Mouse (Mus musculus) heart, adult 2 months (tissue): ENCODE data around the gene Setd2.

Experiments used
- CTCF ChIP-seq: fragments of 200-600 bp; IDR thresholded peaks from 2 replicates; pipeline ENCODE4 v1.8.1; 2022; ENCODE audit warnings: antibody characterized with exemption, mild to moderate bottlenecking, moderate library complexity
- EP300 ChIP-seq: fragments of 200-500 bp; IDR thresholded peaks from 2 replicates; pipeline ENCODE4 v1.6.1; 2011; ENCODE audit warnings: low read depth, low read length, control low read depth; ENCODE audit not compliant: insufficient read depth
- POLR2A ChIP-seq: fragments of 200-500 bp; IDR thresholded peaks from 2 replicates; pipeline ENCODE4 v1.6.1; 2011; ENCODE audit warnings: mild to moderate bottlenecking, low read depth, low read length, control low read depth; ENCODE audit not compliant: insufficient read depth

GRCm38 (mm10) chr9:110641006-110641405, 108.6 kb downstream of the Setd2 start:
- TF ChIP-seq CTCF (no peak), POLR2A (no peak), EP300 (no peak)
